18 mouse cellular contexts compared by ENCODE assay signal in genomic region chr17:90130836-90131235, GRCm38 (mm10).
DNase-seq lines count a peak whose midpoint lies in the region; ATAC-seq and TF ChIP-seq lines count a peak whose summit lies in the region.
"Had no signal": no experiment of that assay in that cellular context is flagged by ENCODE, and none has a peak within 500 bp of the region (broad histone marks: within the 10 kb centered on the region; RNA-seq: fewer than 3 reads in every experiment).

No protein-coding gene starts in this region.

- peaks cover 6% of the 10 kb centered on the region; the same call in 1 of the 2 replicates for H3K4me1 ChIP-seq in cerebellum, adult 2 months (ENCODE audit: control insufficient read depth, insufficient read depth, low read length)
- H3K4me1 ChIP-seq: midbrain, embryonic 12.5 days had no signal

- ATAC-seq in cerebellum, adult (ENCODE audit: insufficient number of reproducible peaks, low FRiP score, low TSS enrichment): no peak; the same call in 1 of the 2 replicates

- DNase-seq in cerebellum, adult 11-12 months: peak; percentile 52
- peak; percentile 7 for DNase-seq in left cerebral cortex, postnatal 4 days
- DNase-seq in left cerebral cortex, adult 9 months (ENCODE audit: low spot score in 2 of 2): no peak
- DNase-seq in cerebellum, adult 2 months: peak; percentile 63 to 74
- DNase-seq in mesoderm, embryonic 11.5 days (ENCODE audit: low read depth, low spot score): peak; percentile 0
- DNase-seq in lung, postnatal 10 days: no peak
- no peak for DNase-seq in left cerebral cortex, postnatal 14 days (ENCODE audit: low spot score in 2 of 2)
- DNase-seq: adrenal gland, adult 8-10 months; heart, postnatal 36 days; kidney, adult 2 months; kidney, postnatal 25 days; lung, embryonic 14.5 days; thymus, postnatal 25 days had no signal

- H3K4me3 ChIP-seq in cerebellum, adult 2 months (replicated peaks; ENCODE audit: insufficient read depth, low read depth, low read length): no peak overlapping the region
- H3K4me3 ChIP-seq: midbrain, embryonic 12.5 days; myocyte had no signal

- TF ChIP-seq POLR2A in cerebellum, adult 2 months (IDR thresholded peaks at IDR 0.05; ENCODE audit: borderline replicate concordance, insufficient read depth, low read length): no peak

- no peak overlapping the region for H3K27ac ChIP-seq in cerebellum, adult 2 months (ENCODE audit: insufficient read depth, low read length)
- H3K27ac ChIP-seq: macrophage; midbrain, embryonic 12.5 days; stomach, postnatal 0 days had no signal

- TF ChIP-seq CTCF in cerebellum, adult 2 months (IDR thresholded peaks at IDR 0.05; ENCODE audit: borderline replicate concordance, insufficient read depth, low read depth, low read length): no peak

- H3K27me3 ChIP-seq in cerebellum, adult 2 months (ENCODE audit: control insufficient read depth, insufficient read depth, low read length): no peaks in the 10 kb centered on the region
- H3K27me3 ChIP-seq: midbrain, embryonic 12.5 days had no signal

- intact Hi-C loops in left cerebral cortex, postnatal 4 days (cut with DNase I): no loop called here
- intact Hi-C loops in left cerebral cortex, postnatal 14 days (cut with DNase I): no loop called here

- 30% methylated on average over 12 of the region's 12 CpGs for WGBS in cerebellum, adult 2 months

Comparison
In these comparisons a context has a peak if more than half of its experiments do, and no peak if none do; other contexts are left out.
1. DNase-seq: peak in cerebellum, adult 11-12 months (single experiment), left cerebral cortex, postnatal 4 days (single experiment), cerebellum, adult 2 months (2 of 2) and mesoderm, embryonic 11.5 days (single experiment); none in left cerebral cortex, adult 9 months (0 of 2), lung, postnatal 10 days (single experiment) and left cerebral cortex, postnatal 14 days (0 of 2).